Mouse (Mus musculus) heart, embryonic 16.5 days (tissue): Measurements from ENCODE around the gene Rab3b. TPM values are rescaled to one million over a fixed set of nuclear protein-coding genes. Genes with fewer than 3 reads are reported as not detected.

ENCODE experiments used
- ATAC-seq: fragments of 200-750 bp; cut with Nextera tagmentation; replicated peaks from 2 replicates; pipeline ENCODE4 v1.8.0; 2017; ENCODE audit warnings: moderate number of reproducible peaks; ENCODE audit not compliant: insufficient read depth, low FRiP score; ENCODE audit errors: extremely low read depth
- H3K27ac ChIP-seq: fragments of 300-500 bp; sonication (generic); 2 replicates; pipeline ENCODE4 v1.5.1; 2014; ENCODE audit warnings: mild to moderate bottlenecking, low read length, control low read depth, moderate library complexity
- H3K27me3 ChIP-seq: fragments of 300-500 bp; sonication (generic); 2 replicates; pipeline ENCODE4 v1.6.1; 2014; ENCODE audit warnings: low read length, mixed read lengths; ENCODE audit not compliant: control insufficient read depth, insufficient read depth
- H3K36me3 ChIP-seq: fragments of 300-500 bp; sonication (generic); 2 replicates; pipeline ENCODE4 v1.6.1; 2014; ENCODE audit not compliant: control insufficient read depth, insufficient read depth
- H3K4me1 ChIP-seq: fragments of 300-500 bp; sonication (generic); 2 replicates; pipeline ENCODE4 v1.6.1; 2014; ENCODE audit warnings: low read length, mixed read lengths; ENCODE audit not compliant: control insufficient read depth, insufficient read depth
- H3K4me2 ChIP-seq: fragments of 300-500 bp; sonication (generic); 2 replicates; pipeline ENCODE4 v1.6.1; 2014; ENCODE audit warnings: low read depth, mild to moderate bottlenecking, control low read depth, low read length
- H3K4me3 ChIP-seq: fragments of 300-500 bp; sonication (generic); 2 replicates; pipeline ENCODE4 v1.5.1; 2014; ENCODE audit warnings: mild to moderate bottlenecking, control low read depth, low read length
- H3K9ac ChIP-seq: fragments of 300-500 bp; sonication (generic); 2 replicates; pipeline ENCODE4 v1.6.1; 2014; ENCODE audit warnings: low read length, control low read depth
- H3K9me3 ChIP-seq: fragments of 300-500 bp; sonication (generic); replicated peaks from 2 replicates; pipeline ENCODE4 v1.6.1; 2016; ENCODE audit warnings: low read length; ENCODE audit not compliant: control insufficient read depth
- WGBS: fragments of 180-500 bp; shearing (Covaris S2); extraction: QIAGEN DNeasy Blood & Tissue Kit; methylation state at CpG from one replicate; pipeline ENCODE4 v1.1.7; 2014; 5-methylcytosine and 5-hydroxymethylcytosine counted together
- polyA plus RNA-seq: library from polyadenylated mRNA; unstranded; fragments of >200 nt; fragmentation: Nextera tagmentation; extraction: Ambion mirVana; gene quantifications from 2 replicates; pipeline ENCODE4 v1.2.1, GENCODE M21; 2015

Rab3b gene
- polyA plus RNA-seq, 1 experiment from 2014 or later: 4.6 TPM

DNA sequence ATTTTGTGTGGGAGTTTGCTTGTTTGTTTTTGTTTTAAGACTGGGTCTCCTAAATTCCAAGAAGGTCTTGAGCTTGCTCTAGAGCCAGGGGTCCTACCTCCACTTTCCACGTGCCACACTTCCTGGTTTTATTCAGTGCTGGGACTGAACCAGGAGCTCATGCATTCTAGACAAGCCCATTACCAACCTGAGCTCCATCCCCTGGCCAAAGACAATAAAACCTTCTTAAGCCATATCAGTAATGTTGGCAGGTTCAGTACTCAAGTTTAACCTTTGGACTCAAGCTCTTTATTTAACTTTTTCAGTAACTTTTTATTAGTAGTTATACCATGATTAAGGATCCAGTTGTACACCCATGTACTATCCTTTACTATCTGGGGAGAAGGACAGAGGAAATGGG is 54.3 kb downstream of the Rab3b start:
- Histone ChIP-seq H3K9ac (no peak overlapping the region), H3K36me3 (no peaks in the 10 kb centered on the region), H3K4me2 (no peak overlapping the region), H3K27me3 (no peaks in the 10 kb centered on the region), H3K4me3 (no peak overlapping the region), H3K4me1 (no peaks in the 10 kb centered on the region), H3K9me3 (no peaks in the 10 kb centered on the region), H3K27ac (no peak overlapping the region)
- no peak for ATAC-seq
- WGBS: 63% methylated on average over 1 of the region's 1 CpGs

DNA sequence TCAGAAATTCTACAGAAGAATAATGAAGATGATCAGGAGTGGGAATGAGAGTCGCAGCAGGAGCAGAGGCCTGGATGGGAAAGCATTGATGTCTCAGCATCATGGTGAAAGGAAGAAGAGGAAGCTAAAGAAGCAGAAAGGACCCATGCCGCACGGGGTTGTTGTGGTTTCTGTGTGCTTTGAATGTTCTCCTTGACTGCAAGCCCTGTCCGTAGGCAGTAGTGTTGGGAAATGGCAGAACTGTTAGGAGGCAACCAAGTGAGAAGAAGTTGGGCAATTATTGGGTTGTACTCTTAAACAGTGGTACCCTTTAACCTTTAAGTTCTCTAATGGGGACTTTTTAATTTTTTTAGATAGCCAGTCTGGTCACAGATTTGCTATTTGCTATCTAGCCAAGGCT is 56.0 kb downstream of the Rab3b start:
- Histone ChIP-seq H3K4me1 (no peaks in the 10 kb centered on the region), H3K27me3 (no peaks in the 10 kb centered on the region), H3K4me3 (no peak overlapping the region), H3K9ac (no peak overlapping the region), H3K9me3 (no peaks in the 10 kb centered on the region), H3K27ac (no peak overlapping the region), H3K36me3 (no peaks in the 10 kb centered on the region), H3K4me2 (no peak overlapping the region)
- WGBS: 81% methylated on average over 4 of the region's 4 CpGs
- ATAC-seq: no peak

DNA sequence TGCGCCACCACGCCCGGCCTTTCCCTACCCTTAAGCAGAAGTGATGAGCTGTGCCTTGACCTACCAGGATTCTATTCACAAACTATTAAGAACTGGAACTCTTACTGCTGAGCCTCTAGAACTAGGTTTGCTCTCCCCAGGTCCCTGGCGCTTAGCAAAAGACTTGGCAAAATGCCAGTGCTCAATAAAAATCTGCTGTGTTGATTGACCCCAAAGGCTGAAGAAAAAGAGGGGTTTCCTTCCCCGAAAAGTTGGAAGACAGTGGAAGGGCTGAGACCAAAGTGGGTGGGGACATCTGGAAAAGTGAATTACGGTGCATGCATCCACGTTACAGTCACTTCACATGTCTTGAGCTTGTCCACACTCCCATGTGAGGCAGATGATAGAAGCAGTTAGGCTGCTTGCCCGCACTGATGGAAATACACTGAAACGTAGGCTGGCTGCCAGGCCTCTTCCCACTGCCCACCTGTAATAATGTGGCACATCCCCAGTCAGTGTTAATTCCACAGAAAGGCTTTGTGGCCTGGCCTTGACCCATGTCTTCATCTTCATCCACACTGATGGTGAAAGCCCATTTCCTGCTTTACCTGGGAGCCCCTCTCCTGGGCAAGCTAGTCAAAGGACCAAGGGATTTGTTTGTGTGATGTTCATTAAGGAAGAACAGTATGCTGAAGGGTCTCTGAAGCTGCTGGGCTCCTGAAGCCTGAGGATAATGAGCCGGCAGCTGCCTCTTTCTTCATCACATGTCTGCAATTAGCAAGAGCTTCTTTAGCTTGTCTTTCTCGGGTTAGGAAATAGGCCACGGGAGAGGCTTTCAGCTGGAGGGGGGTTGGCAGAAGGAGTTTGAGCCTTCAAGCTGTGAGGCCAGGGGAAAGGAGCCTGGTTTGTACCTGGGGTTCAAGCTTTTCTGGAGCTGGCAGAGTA is 59.2 kb downstream of the Rab3b start:
- no peak overlapping the region for H3K4me2 ChIP-seq
- 56% methylated on average over 12 of the region's 12 CpGs for WGBS
- no peaks in the 10 kb centered on the region for H3K4me1 ChIP-seq
- H3K27ac ChIP-seq: no peak overlapping the region
- H3K4me3 ChIP-seq: no peak overlapping the region
- no peaks in the 10 kb centered on the region for H3K27me3 ChIP-seq
- no peak for ATAC-seq
- H3K36me3 ChIP-seq: no peaks in the 10 kb centered on the region
- no peak overlapping the region for H3K9ac ChIP-seq
- H3K9me3 ChIP-seq: no peaks in the 10 kb centered on the region

DNA sequence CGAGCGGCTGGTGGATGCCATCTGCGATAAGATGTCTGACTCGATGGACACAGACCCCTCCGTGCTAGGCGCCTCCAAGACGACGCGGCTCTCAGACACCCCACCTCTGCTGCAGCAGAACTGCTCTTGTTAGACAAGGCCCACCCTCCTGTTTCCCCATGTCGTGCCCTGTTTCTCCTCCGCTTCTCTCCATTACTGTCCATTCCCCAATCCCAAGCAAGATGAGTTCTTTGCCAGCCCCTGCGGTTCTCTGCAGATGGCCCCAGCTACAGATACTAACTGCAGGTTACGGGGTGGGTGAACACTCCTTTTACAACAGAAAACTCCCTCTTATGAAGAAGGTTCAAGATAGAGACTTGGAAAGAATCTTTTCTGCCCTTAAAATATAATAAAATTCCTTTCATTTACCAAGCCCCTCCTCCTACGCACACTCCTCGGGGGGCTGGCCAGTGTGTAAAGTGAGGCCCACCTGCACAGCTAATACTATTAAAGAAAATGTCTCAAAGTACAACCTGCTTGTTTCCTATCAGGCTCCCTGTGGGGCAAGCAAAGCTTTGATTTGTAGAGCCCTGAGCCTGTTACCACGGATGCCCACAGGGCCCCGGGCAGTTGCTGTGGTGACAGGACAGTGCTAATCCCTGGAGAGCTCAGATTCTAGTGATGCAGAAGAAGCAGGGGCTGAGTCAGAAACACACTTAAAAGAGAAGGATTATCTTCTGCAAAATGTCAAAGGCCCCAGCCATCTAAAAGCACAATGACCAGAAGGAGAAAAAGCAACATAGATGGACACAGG is 62.0 kb downstream of the Rab3b start:
- Histone ChIP-seq H3K9ac (no peak overlapping the region), H3K4me3 (no peak overlapping the region), H3K9me3 (no peaks in the 10 kb centered on the region), H3K36me3 (no peaks in the 10 kb centered on the region), H3K4me2 (no peak overlapping the region), H3K27me3 (no peaks in the 10 kb centered on the region), H3K4me1 (no peaks in the 10 kb centered on the region), H3K27ac (no peak overlapping the region)
- no peak for ATAC-seq
- 80% methylated on average over 17 of the region's 17 CpGs for WGBS

DNA sequence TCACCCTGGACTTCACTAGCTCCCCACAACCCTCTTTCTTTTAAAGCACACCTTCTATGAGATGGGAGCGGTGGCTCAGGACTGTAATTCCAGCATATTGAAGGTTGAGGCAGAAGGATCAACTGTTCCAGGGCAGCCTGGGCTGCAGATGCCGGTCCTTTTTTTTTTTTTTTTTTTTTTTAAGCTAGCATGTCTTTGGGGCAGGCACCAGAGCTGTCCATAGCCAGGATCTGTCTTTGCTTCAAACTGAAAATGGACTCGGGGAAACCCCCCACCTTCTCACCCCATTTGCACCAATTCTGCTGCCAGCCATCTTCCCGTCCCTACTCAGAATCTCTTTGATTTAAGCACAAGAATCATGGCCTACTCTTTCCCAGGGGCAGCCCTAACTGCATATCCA is 63.3 kb downstream of the Rab3b start:
- H3K4me1 ChIP-seq: no peaks in the 10 kb centered on the region
- no peaks in the 10 kb centered on the region for H3K9me3 ChIP-seq
- no peaks in the 10 kb centered on the region for H3K36me3 ChIP-seq
- H3K27ac ChIP-seq: no peak overlapping the region
- ATAC-seq: no peak
- H3K4me3 ChIP-seq: no peak overlapping the region
- H3K27me3 ChIP-seq: no peaks in the 10 kb centered on the region
- H3K9ac ChIP-seq: no peak overlapping the region
- WGBS: 79% methylated on average over 4 of the region's 4 CpGs
- H3K4me2 ChIP-seq: no peak overlapping the region

DNA sequence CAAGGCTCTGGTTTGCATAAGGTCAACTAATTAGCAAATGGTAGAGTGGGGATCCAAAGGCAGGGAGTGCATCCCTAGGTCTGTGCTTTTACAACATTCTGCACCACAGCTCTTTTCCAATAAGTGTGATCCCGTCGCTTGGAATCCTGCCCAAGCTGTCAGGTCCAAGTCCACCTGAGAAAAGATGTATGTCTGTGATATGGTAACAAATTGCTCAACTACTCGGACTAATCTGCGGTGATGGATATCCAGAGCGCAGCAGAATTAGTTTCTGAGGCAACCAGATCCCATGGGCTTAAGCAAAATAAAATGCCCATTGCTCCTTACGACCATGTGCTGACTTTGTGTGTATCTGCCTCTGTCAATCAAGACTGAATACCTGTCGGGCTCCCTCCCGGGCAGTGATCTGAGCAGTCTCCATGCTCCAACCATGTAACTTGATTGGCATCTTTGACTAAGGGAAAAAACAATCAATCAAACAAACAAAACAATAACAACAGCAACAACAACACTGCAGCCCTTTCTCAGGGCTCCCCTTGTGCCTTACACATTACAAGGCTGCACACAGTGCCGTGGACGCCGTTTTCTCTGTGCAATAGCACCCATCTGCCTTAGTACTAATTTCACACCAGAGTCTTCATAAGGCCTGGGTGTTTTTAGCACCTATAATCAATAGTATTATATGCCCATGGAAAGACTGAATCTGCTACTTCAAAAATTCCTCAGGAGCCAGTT is 64.3 kb downstream of the Rab3b start:
- 78% methylated on average over 11 of the region's 11 CpGs for WGBS
- Histone ChIP-seq H3K27ac (no peak overlapping the region), H3K9ac (no peak overlapping the region), H3K9me3 (no peaks in the 10 kb centered on the region), H3K36me3 (no peaks in the 10 kb centered on the region), H3K4me3 (no peak overlapping the region), H3K4me1 (no peaks in the 10 kb centered on the region), H3K4me2 (no peak overlapping the region), H3K27me3 (no peaks in the 10 kb centered on the region)
- no peak for ATAC-seq

DNA sequence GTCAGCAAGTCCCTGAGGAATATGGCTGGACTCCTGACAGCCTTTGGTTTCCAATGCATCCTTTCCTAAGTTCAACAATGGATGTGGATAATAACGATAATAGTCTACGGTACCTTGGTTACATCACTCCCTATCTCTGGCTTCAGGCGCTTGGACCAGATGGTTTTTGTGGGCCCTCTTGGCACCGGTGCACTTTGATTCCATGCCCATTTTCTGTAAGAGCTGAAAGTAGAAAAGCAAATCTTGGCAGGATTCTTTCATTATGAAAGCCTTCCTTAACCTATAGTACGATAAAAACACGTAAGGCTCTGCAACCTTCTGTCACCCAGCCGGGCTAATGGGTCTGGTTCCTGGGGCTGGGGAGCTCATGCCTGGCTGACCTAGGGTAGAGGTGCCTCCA is 70.3 kb downstream of the Rab3b start:
- ATAC-seq: no peak
- Histone ChIP-seq H3K4me1 (no peaks in the 10 kb centered on the region), H3K9me3 (no peaks in the 10 kb centered on the region), H3K27me3 (no peaks in the 10 kb centered on the region), H3K4me3 (no peak overlapping the region), H3K4me2 (no peak overlapping the region), H3K27ac (no peak overlapping the region), H3K36me3 (no peaks in the 10 kb centered on the region), H3K9ac (no peak overlapping the region)
- WGBS: 80% methylated on average over 7 of the region's 7 CpGs

DNA sequence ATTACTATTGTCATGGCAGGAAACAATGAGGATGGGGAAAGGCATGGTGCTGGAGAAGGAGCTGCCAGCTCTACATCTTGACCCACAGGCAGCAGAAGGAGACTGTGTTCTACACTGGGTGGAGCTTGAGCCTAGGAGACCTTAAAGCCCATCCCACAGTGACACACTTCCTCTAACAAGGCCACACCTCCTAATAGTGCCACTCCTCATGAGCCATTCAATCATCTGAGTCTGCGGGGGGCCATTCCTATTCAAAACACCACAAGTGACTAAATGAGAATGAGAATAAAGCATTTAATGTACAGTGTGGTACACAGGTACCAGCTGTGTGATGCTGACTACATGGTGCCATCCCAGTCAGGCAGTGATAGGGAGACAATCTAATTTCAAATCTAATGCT is 71.3 kb downstream of the Rab3b start:
- H3K4me1 ChIP-seq: no peaks in the 10 kb centered on the region

More for the DNA sequence above, 71.3 kb downstream of the Rab3b start:
- Histone ChIP-seq H3K27ac (no peak overlapping the region), H3K4me3 (no peak overlapping the region), H3K27me3 (no peaks in the 10 kb centered on the region), H3K4me2 (no peak overlapping the region), H3K9me3 (no peaks in the 10 kb centered on the region), H3K9ac (no peak overlapping the region), H3K36me3 (no peaks in the 10 kb centered on the region)
- ATAC-seq: no peak
- 75% methylated on average over 1 of the region's 1 CpGs for WGBS
